Mouse (Mus musculus) testis, adult 2 months (tissue): ENCODE results near the gene Rbbp6. TPM values are rescaled to one million over a fixed set of nuclear protein-coding genes. Genes with fewer than 3 reads are reported as not detected.
A peak's percentile ranks its signal among the peaks of the same experiment; 100 is the strongest.

ENCODE experiments used
- H3K27ac ChIP-seq: fragments of 200-500 bp; 2 replicates; pipeline ENCODE4 v1.5.1; 2012; ENCODE audit warnings: low read depth, low read length; ENCODE audit not compliant: control insufficient read depth, insufficient read depth
- H3K27me3 ChIP-seq: fragments of 200-500 bp; 2 replicates; pipeline ENCODE4 v1.6.1; 2012; ENCODE audit warnings: mild to moderate bottlenecking, low read length, moderate library complexity; ENCODE audit not compliant: control insufficient read depth, insufficient read depth
- H3K36me3 ChIP-seq: fragments of 200-500 bp; 2 replicates; pipeline ENCODE4 v1.6.1; 2012; ENCODE audit warnings: mild to moderate bottlenecking, low read length; ENCODE audit not compliant: control insufficient read depth, insufficient read depth
- H3K4me1 ChIP-seq: fragments of 200-500 bp; 2 replicates; pipeline ENCODE4 v1.6.1; 2012; ENCODE audit warnings: low read length; ENCODE audit not compliant: control insufficient read depth, insufficient read depth
- H3K4me3 ChIP-seq: fragments of 200-500 bp; 2 replicates; pipeline ENCODE4 v1.5.1; 2012; ENCODE audit warnings: low read depth, mild to moderate bottlenecking, low read length, moderate library complexity, mixed read lengths; ENCODE audit not compliant: control insufficient read depth
- CTCF ChIP-seq: fragments of 200-500 bp; IDR thresholded peaks from 2 replicates; pipeline ENCODE4 v1.5.1; 2012; ENCODE audit warnings: low read depth, mild to moderate bottlenecking, inconsistent platforms, low read length, moderate library complexity; ENCODE audit not compliant: control insufficient read depth, insufficient read depth, insufficient replicate concordance
- POLR2A ChIP-seq: fragments of 200-500 bp; IDR thresholded peaks from 2 replicates; pipeline ENCODE4 v1.6.1; 2012; ENCODE audit warnings: low read depth, mild to moderate bottlenecking, inconsistent platforms, low read length, moderate library complexity; ENCODE audit not compliant: control insufficient read depth
- polyA plus RNA-seq: library from polyadenylated mRNA; depleted of rRNA; stranded (reverse); fragments of >200 nt; gene quantifications from 2 replicates; pipeline ENCODE4 v1.2.3, GENCODE M21; 2012

Rbbp6 gene
- polyA plus RNA-seq, 1 experiment: 34.3 TPM

- TF ChIP-seq CTCF (no peak), POLR2A (no peak)
- Histone ChIP-seq H3K4me3 (no peak overlapping the region), H3K4me1 (no peaks in the 10 kb centered on the region), H3K27ac (no peak overlapping the region), H3K27me3 (no peaks in the 10 kb centered on the region), H3K36me3 (no peaks in the 10 kb centered on the region)
Measured at GRCm38 (mm10) chr7:122938197-122938596, 27.3 kb upstream of the Rbbp6 start.

GRCm38 (mm10) chr7:122939181-122939580 lies 26.3 kb upstream of the Rbbp6 start:
- no peaks in the 10 kb centered on the region for H3K36me3 ChIP-seq
- TF ChIP-seq CTCF (no peak), POLR2A (no peak)
- H3K27me3 ChIP-seq: no peaks in the 10 kb centered on the region
- H3K4me1 ChIP-seq: no peaks in the 10 kb centered on the region
- H3K4me3 ChIP-seq: no peak overlapping the region
- no peak overlapping the region for H3K27ac ChIP-seq

GRCm38 (mm10) chr7:122940371-122941075 lies 25.0 kb upstream of the Rbbp6 start:
- H3K4me3 ChIP-seq: no peak overlapping the region
- H3K27ac ChIP-seq: no peak overlapping the region
- H3K27me3 ChIP-seq: no peaks in the 10 kb centered on the region

GRCm38 (mm10) chr7:122942111-122942510 lies 23.4 kb upstream of the Rbbp6 start:
- H3K27me3 ChIP-seq: no peaks in the 10 kb centered on the region
- H3K27ac ChIP-seq: no peak overlapping the region
- no peak overlapping the region for H3K4me3 ChIP-seq
- TF ChIP-seq POLR2A (no peak), CTCF (peak; percentile 39; the same call in 1 of the 2 replicates)
- no peaks in the 10 kb centered on the region for H3K36me3 ChIP-seq
- H3K4me1 ChIP-seq: no peaks in the 10 kb centered on the region

More at GRCm38 (mm10) chr7:122940371-122941075, 25.0 kb upstream of the Rbbp6 start:
- H3K4me1 ChIP-seq: no peaks in the 10 kb centered on the region
- TF ChIP-seq CTCF (no peak), POLR2A (no peak)
- no peaks in the 10 kb centered on the region for H3K36me3 ChIP-seq

GRCm38 (mm10) chr7:122945149-122945548 lies 20.3 kb upstream of the Rbbp6 start:
- H3K4me1 ChIP-seq: no peaks in the 10 kb centered on the region
- no peaks in the 10 kb centered on the region for H3K36me3 ChIP-seq
- no peaks in the 10 kb centered on the region for H3K27me3 ChIP-seq
- no peak overlapping the region for H3K27ac ChIP-seq
- TF ChIP-seq POLR2A (no peak), CTCF (no peak)
- no peak overlapping the region for H3K4me3 ChIP-seq

- H3K27ac ChIP-seq: no peak overlapping the region
- H3K36me3 ChIP-seq: no peaks in the 10 kb centered on the region
- H3K4me3 ChIP-seq: no peak overlapping the region
- no peaks in the 10 kb centered on the region for H3K27me3 ChIP-seq
- no peaks in the 10 kb centered on the region for H3K4me1 ChIP-seq
- TF ChIP-seq POLR2A (no peak), CTCF (no peak)
Measured at GRCm38 (mm10) chr7:122949268-122949667, 16.2 kb upstream of the Rbbp6 start.

GRCm38 (mm10) chr7:122951464-122951863 lies 14.0 kb upstream of the Rbbp6 start:
- no peak for TF ChIP-seq CTCF
- no peak for TF ChIP-seq POLR2A
- no peaks in the 10 kb centered on the region for H3K36me3 ChIP-seq
- no peaks in the 10 kb centered on the region for H3K4me1 ChIP-seq
- no peaks in the 10 kb centered on the region for H3K27me3 ChIP-seq
- H3K4me3 ChIP-seq: no peak overlapping the region
- no peak overlapping the region for H3K27ac ChIP-seq
